Mouse (Mus musculus) common myeloid progenitor, adult 5-6 weeks (primary cell): Measurements from ENCODE around the gene Cacnb2. TPM values are rescaled to one million over a fixed set of nuclear protein-coding genes. Genes with fewer than 3 reads are reported as not detected.

Experiments
- ATAC-seq: replicated peaks from 2 replicates; pipeline ENCODE4 v1.8.0; 2016; ENCODE audit warnings: low read depth, mild to moderate bottlenecking, moderate TSS enrichment, inconsistent platforms; ENCODE audit not compliant: poor library complexity, severe bottlenecking
- total RNA-seq: library from RNA; stranded (forward); fragments of 200-1000, 187-1606 nt; gene quantifications from 2 replicates; pipeline ENCODE4 v1.2.3, GENCODE M21; 2017

Gene Cacnb2
- total RNA-seq: 8.5 and 9.4 TPM in 2 replicates

DNA sequence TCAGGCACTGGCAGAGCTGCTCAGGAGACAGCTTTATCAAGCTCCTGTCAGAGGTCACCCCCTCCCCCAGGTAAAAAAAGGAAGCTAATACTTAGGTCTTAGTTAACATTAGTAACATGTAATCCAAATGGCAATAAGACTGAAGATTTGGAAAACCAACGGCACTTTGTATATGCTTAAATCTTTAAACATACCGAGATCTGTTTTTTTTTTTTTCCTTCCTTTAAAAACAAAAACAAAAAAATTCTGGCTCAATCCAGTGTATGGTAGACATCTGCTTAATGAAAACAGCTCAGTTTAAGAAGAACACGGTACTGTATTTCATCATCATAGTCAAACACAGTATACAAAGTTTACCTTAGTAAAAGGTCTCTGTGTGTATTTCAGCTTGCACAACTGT, at the start of gene Cacnb2:
Gene Cacnb2 (plus strand): TSS at position 301 of the 400 bp plus-strand sequence.
- no peak for ATAC-seq

- no peak for ATAC-seq
Observed at GRCm38 (mm10) chr2:14568020-14568419, 34.9 kb upstream of the Cacnb2 start.

DNA sequence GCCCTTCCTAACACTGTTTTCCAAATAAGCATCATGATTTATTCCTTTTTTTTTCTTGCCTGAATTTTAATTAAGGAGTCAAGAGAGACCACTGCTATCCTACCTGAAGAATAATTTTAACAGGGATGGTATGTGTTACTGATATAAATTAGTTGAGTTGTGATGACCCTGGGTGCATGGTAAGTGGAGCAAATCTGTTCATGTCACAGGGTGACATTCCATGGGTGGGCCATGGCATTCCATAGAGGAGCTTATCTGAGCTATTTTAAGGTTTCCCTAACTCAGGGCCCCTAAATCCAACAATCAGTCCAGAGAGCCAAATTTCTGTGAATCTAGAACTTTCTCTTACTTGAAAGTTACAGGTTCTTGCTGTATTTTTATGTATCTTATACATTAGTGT, 31.6 kb upstream of the Cacnb2 start:
- no peak for ATAC-seq

DNA sequence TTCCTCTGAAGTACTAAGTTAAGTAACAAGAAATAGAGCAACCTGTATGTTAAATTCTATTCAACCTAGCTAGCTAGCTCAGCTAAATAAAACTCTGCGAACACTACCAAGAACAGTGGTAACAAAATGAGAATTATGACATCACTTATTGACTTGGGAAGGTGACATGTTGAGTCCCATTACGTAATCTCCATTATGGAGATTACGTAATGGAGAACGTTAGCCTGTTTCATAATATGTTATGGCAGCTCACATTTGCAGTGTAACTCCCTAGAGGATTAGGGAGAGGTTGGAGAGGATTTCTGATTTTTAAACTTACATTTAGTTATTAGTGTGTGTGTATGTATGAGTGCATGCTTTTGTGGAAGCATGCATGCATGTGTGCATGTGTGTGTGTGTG, 13.3 kb upstream of the Cacnb2 start:
- peak; percentile 71 for ATAC-seq

GRCm38 (mm10) chr2:14597909-14598563, 4.9 kb upstream of the Cacnb2 start:
- no peak for ATAC-seq

- peak; percentile 73 for ATAC-seq
Observed at GRCm38 (mm10) chr2:14603784-14604781, 1.2 kb downstream of the Cacnb2 start.

- peak; percentile 13; the same call in 1 of the 2 replicates for ATAC-seq
Observed at GRCm38 (mm10) chr2:14604791-14605190, 1.9 kb downstream of the Cacnb2 start.

- ATAC-seq: no peak
Observed at GRCm38 (mm10) chr2:14605207-14605606, 2.3 kb downstream of the Cacnb2 start.

DNA sequence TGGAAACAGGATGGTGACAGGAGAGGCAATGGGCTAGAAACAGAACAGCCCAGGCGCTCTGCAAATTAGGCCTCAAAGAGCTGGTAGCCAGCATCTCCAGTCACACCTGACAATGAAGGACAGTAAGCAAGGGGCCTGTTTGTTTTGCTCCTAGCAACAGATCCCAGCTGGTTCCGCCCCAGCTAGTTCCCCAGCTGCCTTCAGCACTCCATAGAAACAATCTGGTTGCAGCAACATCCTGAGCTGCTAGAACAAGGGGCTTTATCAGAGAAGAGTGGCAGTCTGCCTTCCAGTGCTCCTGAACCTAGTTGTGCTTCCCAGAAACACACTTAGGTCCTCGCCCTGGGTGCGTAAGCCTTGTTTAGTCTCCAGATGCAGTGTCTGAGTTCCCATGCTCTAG, 5.7 kb downstream of the Cacnb2 start:
- no peak for ATAC-seq

GRCm38 (mm10) chr2:14612705-14613104, 9.8 kb downstream of the Cacnb2 start:
- no peak for ATAC-seq

GRCm38 (mm10) chr2:14616361-14616760, 13.5 kb downstream of the Cacnb2 start:
- ATAC-seq: no peak

DNA sequence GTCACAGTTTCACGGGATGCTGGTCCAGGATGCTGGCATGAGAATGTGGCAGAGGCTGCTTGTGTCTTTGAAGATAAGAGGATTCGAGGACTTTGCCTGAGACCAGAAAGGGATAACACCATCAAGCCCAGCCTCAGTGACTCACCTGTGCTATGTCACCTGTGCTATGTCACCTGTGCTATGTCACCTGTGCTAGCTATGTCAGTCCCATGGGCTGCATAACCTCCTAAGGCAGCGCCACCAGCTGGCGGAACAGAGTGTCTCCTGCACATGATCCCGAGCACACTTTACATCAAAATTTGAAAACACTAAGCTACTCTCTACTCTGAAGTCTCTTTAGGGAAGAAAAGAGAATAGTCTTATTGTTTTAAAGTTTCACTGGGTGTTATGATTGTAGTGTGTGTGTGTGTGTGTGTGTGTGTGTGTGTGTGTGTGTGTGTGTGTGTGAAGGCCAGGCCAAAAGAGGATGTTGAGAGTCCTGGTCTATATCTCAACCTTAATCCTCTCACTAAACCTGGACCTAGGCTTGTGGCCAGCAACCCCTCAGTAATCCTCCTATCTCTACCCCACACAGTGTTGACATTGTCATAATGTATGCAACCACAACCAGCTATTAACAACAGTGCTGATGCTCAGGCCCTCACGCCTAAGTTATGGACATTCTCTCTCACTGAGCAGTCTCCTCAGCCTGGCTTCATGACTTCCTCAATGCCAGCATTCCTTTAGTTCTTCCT, 17.4 kb downstream of the Cacnb2 start:
- ATAC-seq: peak; percentile 86

GRCm38 (mm10) chr2:14620891-14621290, 18.0 kb downstream of the Cacnb2 start:
- ATAC-seq: no peak

DNA sequence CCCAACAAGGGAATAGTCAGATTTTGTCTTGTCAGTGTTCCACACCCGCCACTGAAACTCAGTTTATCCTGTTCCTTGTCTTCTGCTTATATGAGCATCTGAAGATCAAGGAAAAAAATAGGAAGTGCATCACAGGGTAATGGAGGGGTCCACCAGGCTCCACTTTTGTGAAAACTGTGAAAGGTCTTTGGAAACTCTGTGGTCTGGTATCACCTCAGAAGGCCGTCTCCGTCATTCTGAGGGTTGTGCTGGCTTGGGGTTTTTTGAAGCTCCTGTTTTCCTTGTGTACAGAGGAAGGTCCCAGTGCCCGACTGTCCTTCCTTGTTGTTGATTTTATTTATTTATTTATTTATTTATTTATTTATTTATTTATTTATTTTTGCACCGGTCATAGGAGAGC, 20.9 kb downstream of the Cacnb2 start:
- ATAC-seq: peak; percentile 20; the same call in 1 of the 2 replicates

- no peak for ATAC-seq
Observed at GRCm38 (mm10) chr2:14629814-14630492, 27.1 kb downstream of the Cacnb2 start.

DNA sequence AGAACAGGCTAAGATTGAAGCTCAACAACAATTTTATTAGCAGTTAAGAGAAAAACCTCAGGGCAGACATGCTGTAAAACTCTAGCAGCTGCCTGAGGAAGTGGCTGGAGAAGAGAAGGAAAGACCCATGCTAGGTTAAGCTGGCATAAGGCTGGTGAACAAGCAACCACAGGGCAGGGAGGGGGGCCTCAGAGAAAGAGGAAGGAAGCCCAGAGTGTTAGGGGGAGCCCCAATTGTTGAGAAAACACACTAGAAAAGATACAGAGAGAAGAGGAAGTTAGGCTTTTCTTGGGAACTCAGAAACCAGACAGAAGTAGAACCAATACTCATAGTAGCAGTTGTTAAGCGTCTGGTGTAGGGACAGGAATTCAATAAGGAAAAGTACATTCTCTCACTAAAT, 28.7 kb downstream of the Cacnb2 start:
- peak; percentile 99 for ATAC-seq

DNA sequence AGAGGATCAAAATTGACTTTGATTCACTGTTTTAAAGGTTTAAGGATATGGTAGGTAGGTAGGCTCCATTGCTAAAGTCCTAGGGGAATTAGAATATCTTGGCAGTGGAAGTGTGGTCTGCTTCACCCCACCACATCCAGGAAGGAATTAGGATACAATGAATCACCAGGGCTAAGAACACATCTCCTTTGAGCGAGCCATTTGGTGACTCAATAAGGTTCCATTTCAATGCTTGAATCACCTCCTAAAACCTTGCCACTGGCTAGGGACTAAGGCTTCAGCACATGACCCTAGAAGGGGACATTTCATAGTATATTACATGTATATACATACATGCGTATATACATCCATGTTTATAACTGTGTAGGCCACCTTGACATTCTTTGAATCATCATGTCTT, 30.3 kb downstream of the Cacnb2 start:
- no peak for ATAC-seq

GRCm38 (mm10) chr2:14639266-14639665, 36.4 kb downstream of the Cacnb2 start:
- no peak for ATAC-seq

DNA sequence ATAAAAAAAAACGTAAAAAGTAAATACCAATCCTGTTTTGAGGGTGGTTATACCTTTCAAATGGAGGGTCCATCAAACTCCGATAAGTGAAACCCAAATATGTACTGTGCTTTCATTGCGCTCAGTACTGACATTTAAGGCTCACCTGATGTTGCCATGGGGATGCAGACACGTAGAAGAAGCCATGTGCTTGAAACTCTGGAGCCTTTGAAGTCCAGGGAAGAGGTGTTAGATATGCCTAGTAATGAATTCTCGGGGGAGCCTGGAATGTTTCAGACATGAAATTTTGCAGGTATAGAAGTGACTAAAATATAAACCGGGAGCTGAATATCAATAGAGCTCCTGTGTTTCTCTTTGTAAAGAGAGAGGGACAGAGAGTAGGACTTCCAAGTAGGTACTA, 37.0 kb downstream of the Cacnb2 start:
- ATAC-seq: no peak

DNA sequence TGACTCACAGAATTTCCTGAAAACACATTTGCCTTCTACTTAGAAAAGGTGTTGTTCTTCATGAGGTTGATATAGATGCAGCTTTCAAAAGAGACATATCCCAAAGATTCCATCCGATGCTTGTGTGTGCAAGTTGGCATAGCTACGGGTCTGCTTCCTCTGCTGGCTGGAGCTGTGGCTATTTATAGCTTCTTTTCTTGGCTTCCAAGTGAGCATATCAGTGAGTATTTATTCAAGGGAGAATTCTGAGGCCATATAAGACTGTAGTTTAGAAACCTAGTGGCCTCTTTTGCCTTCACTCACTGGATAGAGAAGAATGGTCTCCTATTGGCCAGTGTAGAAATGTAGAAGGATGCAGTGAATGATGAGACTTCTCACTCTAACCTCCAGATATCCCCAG, 38.2 kb downstream of the Cacnb2 start:
- ATAC-seq: no peak
